Mouse (Mus musculus) left cerebral cortex, adult 18-20 months (tissue): ENCODE data around the gene Icmt. TPM values are rescaled to one million over a fixed set of nuclear protein-coding genes. Genes with fewer than 3 reads are reported as not detected.

Experiments
- DNase-seq, 2 experiments: peaks; one replicate each; pipeline ENCODE4 v3.0.0; 2021 to 2022; ENCODE audit warnings: low spot score in 2 of 2, mixed read lengths in 1 of 2
- long read RNA-seq, 2 experiments: library from polyadenylated mRNA; stranded (forward); transcript quantifications; one replicate each; pipeline ENCODE4 v2.0.0; 2021
- total RNA-seq, 2 experiments: library from RNA; stranded (reverse); gene quantifications; 2 replicates each; pipeline ENCODE4 v1.2.3; 2021

The Icmt gene
- total RNA-seq: 10 to 100 TPM; 49.8 to 58.4 TPM
- long read RNA-seq, experiment 1, full-length matches to known transcripts: 37 of 66 reads
- long read RNA-seq, experiment 1, partial matches to known transcripts: 3 of 66 reads
- long read RNA-seq, experiment 1, other reads (novel, unspliced or antisense): 26 of 66 reads
- long read RNA-seq, experiment 2, full-length matches to known transcripts: 22 of 39 reads
- long read RNA-seq, experiment 2, partial matches to known transcripts: 15 of 39 reads
- long read RNA-seq, experiment 2, other reads (novel, unspliced or antisense): 2 of 39 reads

- peak; percentile 99 to 100 for DNase-seq
These were observed at the start of gene Icmt for GRCm38 (mm10) chr4:152296874-152297861. Gene Icmt (plus strand): TSS chr4:152297227.

DNA sequence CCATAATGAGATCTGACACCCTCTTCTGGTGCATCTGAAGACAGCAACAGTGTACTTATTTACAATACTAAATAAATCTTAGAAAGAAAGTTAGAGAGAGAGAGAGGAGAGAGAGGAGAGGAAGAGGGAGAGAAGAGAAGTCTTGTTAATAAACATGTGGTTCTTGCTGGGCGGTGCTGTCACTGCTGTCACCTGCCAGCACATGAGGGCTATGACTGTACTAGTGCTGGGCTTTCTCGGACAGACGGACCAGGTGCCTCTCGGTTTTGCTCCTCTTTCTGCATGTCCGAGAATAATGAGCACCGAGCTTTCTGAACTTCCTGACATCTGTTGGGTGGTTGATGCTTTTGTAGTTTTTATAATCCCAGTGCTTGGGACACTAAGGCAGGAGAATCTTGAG, 46.4 kb upstream of the Icmt start:
- DNase-seq: no peak

- no peak for DNase-seq
These were observed 43.8 kb upstream of the Icmt start for GRCm38 (mm10) chr4:152253183-152253759.

- DNase-seq: peak; percentile 78 to 84
These were observed 40.0 kb upstream of the Icmt start for GRCm38 (mm10) chr4:152257070-152257469.

DNA sequence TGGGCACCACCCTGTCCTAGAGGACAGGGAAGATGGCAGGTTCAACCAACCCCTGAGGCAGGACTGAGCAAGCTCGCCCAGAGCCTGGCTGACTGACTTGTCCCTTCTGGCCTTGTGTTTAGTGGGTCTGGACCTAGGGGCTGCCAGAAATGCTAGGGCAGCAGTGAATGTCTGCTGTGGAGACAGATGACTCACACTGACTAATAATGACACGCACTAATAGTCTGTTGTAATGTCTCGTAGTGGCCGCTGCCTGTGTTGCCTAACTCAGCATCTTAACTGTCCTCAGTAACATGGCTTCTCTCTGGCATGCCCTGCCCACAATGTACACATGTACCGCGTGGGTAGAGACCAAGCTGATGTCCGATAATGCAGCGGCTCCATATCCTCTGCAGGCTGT, 36.6 kb upstream of the Icmt start:
- DNase-seq: no peak

GRCm38 (mm10) chr4:152262187-152262586, 34.8 kb upstream of the Icmt start:
- no peak for DNase-seq

DNA sequence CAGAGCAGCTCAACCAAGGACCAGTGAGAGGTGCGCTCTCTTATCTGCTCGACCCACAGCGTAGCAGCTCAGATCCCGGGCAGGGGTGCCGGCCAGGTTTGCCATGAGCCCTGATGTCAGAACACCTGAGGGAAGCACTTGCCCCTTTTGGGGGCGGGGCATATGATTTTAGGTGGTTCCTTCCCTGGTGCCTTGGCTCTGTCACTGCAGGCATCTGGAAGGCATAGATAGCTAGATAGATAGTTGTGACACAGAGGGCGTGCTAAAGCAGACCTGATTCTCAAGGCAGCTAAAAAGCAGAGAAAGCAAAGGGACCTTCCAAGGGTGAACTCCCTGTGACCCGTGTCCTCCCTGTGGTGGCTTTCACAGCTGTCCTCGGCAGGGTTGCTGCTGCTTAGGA, 33.9 kb upstream of the Icmt start:
- no peak for DNase-seq

GRCm38 (mm10) chr4:152263512-152264176, 33.4 kb upstream of the Icmt start:
- DNase-seq: no peak

DNA sequence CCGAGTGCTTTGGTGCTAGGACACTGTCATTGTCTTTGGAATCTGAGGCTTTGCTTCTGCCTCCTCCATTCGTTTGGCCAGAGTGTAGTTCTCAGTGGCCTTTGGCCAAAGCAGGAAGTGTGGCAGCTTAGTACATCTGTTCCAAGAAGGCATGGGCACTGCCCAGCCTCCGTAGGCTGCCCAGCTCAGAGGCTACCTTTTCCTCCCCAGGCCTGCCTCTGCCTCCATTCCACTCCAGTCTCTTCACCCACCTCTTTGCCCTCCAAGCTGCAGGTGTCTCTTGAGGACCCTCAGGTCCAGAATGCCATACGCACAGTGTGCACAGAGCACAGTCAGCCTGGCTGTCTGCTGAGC, 32.9 kb upstream of the Icmt start:
- no peak for DNase-seq

DNA sequence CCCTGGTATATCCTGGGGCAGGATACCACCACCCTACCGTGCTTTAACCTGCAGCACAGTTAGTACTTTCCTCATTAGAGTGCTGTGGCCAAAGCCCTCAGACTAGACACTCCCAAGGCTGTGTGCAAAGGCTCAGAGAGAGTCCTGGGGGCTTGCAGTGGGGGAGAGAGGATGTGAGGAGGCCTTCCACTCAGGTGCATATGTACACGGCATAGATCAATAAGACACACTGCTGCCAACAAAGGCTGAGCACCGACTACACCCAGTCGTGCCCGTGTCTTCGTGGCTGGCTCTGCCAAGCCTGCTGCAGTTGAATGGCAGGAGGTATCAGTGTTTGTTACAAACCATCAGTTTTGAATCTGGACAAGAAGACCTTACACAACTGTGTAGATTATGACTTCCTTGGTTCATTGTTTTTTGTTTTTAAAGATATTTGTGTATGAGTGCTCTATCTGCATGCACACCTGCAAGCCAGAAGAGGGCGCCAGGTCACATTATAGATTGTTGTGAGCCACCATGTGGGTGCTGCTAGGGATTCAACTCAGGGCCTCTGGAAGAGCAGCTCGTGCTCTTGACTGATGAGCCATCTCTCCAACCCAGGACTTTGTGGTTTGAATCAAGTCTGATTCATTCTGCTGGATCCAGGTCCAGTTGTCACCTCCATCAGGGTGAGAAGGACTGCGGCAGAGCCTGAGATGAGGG, 32.0 kb upstream of the Icmt start:
- no peak for DNase-seq

- no peak for DNase-seq
These were observed 31.2 kb upstream of the Icmt start for GRCm38 (mm10) chr4:152265791-152266190.

DNA sequence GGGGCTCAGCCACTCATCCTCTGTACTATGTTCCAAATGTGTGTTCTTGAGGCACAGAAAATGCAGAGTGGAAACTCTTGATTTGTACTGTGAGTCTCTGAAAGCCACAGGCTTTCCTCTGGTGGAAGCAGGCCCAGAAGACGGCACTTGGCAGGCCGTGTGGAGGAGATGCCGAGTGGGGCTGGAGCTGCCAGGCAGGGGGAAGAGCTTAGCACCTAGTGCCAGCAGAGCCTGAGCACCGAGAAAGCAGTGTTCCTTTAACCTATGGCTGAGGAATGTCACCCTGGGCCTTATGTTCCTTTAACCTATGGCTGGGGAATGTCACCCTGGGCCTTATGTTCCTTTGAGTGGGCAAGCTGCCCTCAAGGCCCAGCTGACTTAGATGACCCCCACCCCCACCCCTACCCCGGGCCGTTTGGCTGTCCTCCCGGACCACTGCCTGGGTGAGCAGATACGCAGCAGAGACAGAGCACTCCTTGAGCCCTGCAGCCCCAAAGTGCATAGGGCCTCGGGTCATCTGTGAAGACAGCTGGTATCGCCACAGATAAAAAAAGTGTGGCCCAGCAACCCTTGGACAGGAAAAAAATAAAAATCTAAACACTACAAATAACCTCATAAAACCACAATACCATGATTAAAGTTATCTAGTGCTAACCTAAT, 30.7 kb upstream of the Icmt start:
- DNase-seq: peak; percentile 55 to 63

- DNase-seq: no peak
These were observed 29.2 kb upstream of the Icmt start for GRCm38 (mm10) chr4:152267748-152268369.

DNA sequence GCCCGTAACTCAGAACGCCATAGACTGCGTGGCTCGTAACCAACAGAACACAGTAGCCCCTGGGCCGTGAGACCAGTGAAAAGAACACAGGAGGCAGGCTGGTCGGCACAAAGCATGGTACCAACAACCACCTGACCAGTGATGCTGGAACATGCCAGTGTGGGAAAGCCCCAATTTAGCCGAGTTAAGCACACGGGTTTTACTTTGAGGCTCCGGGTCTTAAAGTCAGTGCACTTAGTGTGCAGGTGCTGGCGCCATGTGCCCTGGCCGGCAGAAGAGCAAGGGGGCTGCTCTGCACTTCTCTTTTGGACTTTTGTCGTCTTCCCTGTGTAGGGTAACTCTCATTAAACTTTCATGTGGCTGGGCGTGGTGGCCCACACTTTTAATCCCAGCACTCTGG, 27.1 kb upstream of the Icmt start:
- DNase-seq: no peak

- no peak for DNase-seq
These were observed 26.4 kb upstream of the Icmt start for GRCm38 (mm10) chr4:152270599-152270998.

- no peak for DNase-seq
These were observed 25.7 kb upstream of the Icmt start for GRCm38 (mm10) chr4:152271334-152271733.

DNA sequence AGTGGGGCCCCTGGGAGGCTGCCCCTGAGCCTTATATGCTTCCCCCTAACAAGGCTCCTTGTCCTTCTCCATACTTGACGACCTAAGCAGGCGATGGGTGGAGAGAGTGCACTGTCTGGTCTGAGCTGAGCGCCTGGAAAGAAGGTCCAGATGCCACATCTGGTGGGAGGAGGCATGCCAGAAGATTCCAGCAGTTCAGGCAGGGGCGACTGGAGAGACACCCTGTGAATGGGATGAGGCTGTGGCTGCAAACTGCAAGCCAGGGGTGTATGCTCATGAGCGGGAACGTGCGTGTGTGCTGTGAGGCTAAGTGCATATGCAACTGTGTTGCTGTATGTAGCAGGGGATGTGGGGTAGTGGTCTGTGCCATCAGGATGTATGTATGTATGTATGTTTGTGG, 25.0 kb upstream of the Icmt start:
- DNase-seq: no peak

DNA sequence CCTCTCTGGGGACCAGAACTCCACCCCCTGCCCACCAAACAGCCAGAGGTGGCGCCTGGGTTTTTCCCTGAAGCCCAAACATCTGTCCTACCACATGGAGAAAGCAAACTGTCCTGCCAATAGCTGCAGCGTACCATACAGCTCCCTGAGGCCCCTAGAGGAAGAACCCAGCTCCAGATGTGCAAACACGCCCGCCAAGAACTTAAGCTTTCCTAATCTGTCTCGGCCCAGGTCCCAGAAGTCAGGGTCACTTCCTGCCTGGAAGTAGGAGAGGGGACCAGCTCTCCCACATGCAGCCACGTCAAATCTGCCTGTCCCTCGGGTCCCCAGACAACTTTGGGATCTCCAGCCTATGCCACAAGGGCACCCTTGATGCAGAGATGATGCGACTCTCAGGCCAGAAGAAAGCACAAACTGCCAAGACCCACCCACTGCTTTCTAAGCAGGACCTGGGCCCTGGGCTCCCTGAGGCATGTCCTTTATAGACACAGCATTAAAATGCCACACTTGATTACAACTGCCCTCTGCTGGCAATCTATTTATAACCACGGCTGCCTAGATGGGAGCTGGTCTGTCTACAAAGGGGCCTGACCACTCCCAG, 24.5 kb upstream of the Icmt start:
- DNase-seq: no peak

DNA sequence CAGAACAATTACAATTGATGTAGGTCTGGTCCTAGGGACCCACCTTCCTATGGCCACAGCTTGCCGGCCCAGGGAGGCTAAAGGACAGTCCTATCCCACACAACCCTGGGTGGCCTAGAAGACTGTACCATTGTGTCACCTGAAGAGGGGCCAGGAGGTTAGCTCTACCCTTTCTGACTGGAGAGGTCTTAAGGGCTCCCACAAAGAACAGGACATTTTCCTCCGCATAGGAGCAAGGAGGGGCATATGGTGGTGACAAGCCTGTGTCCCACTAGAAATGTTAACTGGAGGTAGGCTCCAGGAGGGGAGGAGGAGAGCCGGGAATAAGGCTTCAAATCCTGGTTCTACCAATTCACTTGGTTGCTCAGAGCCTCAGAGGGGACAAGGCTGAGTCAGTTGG, 23.8 kb upstream of the Icmt start:
- no peak for DNase-seq
